Mouse (Mus musculus) left cerebral cortex, postnatal 4 days (tissue): ENCODE results near the gene Entpd1. TPM values are rescaled to one million over a fixed set of nuclear protein-coding genes. Genes with fewer than 3 reads are reported as not detected.

Experiments used
- DNase-seq: peaks from one replicate; pipeline ENCODE4 v3.0.0-alpha.2; 2022
- intact Hi-C: fragments of 180-260 bp; cut with DNase I; formaldehyde crosslinking; loops from one replicate; pipeline ENCODE4 v1.15.1; 2025
- total RNA-seq, 2 experiments: library from RNA; stranded (reverse); gene quantifications; 2 replicates each; pipeline ENCODE4 v1.2.3; 2021

The Entpd1 gene
- total RNA-seq, 2 experiments from 2014 or later: 11.3 to 12.3 TPM

GRCm38 (mm10) chr19:40625935-40626334 is 13.8 kb downstream of the Entpd1 start:
- DNase-seq: no peak
- intact Hi-C loops: no loop called here

- intact Hi-C loops: no loop called here
Observed at GRCm38 (mm10) chr19:40628950-40629349, 16.8 kb downstream of the Entpd1 start.

GRCm38 (mm10) chr19:40630096-40630495 is 17.9 kb downstream of the Entpd1 start:
- intact Hi-C loops: no loop called here
- DNase-seq: no peak

More at GRCm38 (mm10) chr19:40628950-40629349, 16.8 kb downstream of the Entpd1 start:
- DNase-seq: no peak

- DNase-seq: no peak
- intact Hi-C loops: no loop called here
Observed at GRCm38 (mm10) chr19:40630606-40631005, 18.4 kb downstream of the Entpd1 start.

- intact Hi-C loops: no loop called here
- no peak for DNase-seq
Observed at GRCm38 (mm10) chr19:40632193-40632592, 20.0 kb downstream of the Entpd1 start.

GRCm38 (mm10) chr19:40632668-40633067 is 20.5 kb downstream of the Entpd1 start:
- intact Hi-C loops: no loop called here
- peak; percentile 38 for DNase-seq

- intact Hi-C loops: no loop called here
- no peak for DNase-seq
Observed at GRCm38 (mm10) chr19:40633144-40633543, 21.0 kb downstream of the Entpd1 start.

- intact Hi-C loops: no loop called here
- no peak for DNase-seq
Observed at GRCm38 (mm10) chr19:40637091-40637490, 24.9 kb downstream of the Entpd1 start.

GRCm38 (mm10) chr19:40637601-40638000 is 25.4 kb downstream of the Entpd1 start:
- DNase-seq: no peak
- intact Hi-C loops: no loop called here

GRCm38 (mm10) chr19:40638582-40638981 is 26.4 kb downstream of the Entpd1 start:
- DNase-seq: no peak
- intact Hi-C loops: no loop called here

GRCm38 (mm10) chr19:40639729-40640304 is 27.7 kb downstream of the Entpd1 start:
- no peak for DNase-seq
- intact Hi-C loops: no loop called here

- intact Hi-C loops: no loop called here
- no peak for DNase-seq
Observed at GRCm38 (mm10) chr19:40640799-40641198, 28.6 kb downstream of the Entpd1 start.

GRCm38 (mm10) chr19:40643846-40644245 is 31.7 kb downstream of the Entpd1 start:
- DNase-seq: no peak
- intact Hi-C loops: no loop called here

GRCm38 (mm10) chr19:40646379-40646778 is 34.2 kb downstream of the Entpd1 start:
- no peak for DNase-seq
- intact Hi-C loops: no loop called here

GRCm38 (mm10) chr19:40647319-40648158 is 35.4 kb downstream of the Entpd1 start:
- intact Hi-C loops: no loop called here
- no peak for DNase-seq

GRCm38 (mm10) chr19:40650090-40650489 is 37.9 kb downstream of the Entpd1 start:
- intact Hi-C loops: no loop called here
- DNase-seq: no peak

GRCm38 (mm10) chr19:40656207-40656606 is 44.0 kb downstream of the Entpd1 start:
- intact Hi-C loops: no loop called here
- DNase-seq: no peak

GRCm38 (mm10) chr19:40658281-40658680 is 46.1 kb downstream of the Entpd1 start:
- no peak for DNase-seq
- intact Hi-C loops: no loop called here

GRCm38 (mm10) chr19:40658935-40659334 is 46.8 kb downstream of the Entpd1 start:
- intact Hi-C loops: no loop called here
- DNase-seq: no peak

GRCm38 (mm10) chr19:40659651-40660478 is 47.7 kb downstream of the Entpd1 start:
- no peak for DNase-seq
- intact Hi-C loops: no loop called here

- DNase-seq: no peak
- intact Hi-C loops: no loop called here
Observed at GRCm38 (mm10) chr19:40660510-40660909, 48.3 kb downstream of the Entpd1 start.
